Mouse (Mus musculus) cortical plate, adult 2 months (tissue): ENCODE data around the gene Opa3.

Source experiments
- CTCF ChIP-seq: fragments of 200-500 bp; IDR thresholded peaks from 2 replicates; pipeline ENCODE4 v1.5.1; 2011; ENCODE audit warnings: mild to moderate bottlenecking, control low read depth, low read length; ENCODE audit not compliant: insufficient read depth; ENCODE audit errors: extremely low read depth
- POLR2A ChIP-seq: fragments of 200-500 bp; IDR thresholded peaks from 2 replicates; pipeline ENCODE4 v1.6.1; 2011; ENCODE audit warnings: mild to moderate bottlenecking, low read length, control low read depth; ENCODE audit not compliant: insufficient read depth; ENCODE audit errors: extremely low read depth

GRCm38 (mm10) chr7:19240905-19241463 is 12.8 kb downstream of the Opa3 start:
- TF ChIP-seq POLR2A (no peak), CTCF (no peak)
